Mouse (Mus musculus) macrophage (primary cell): ENCODE results near the gene Gramd2. TPM values are rescaled to one million over a fixed set of nuclear protein-coding genes. Genes with fewer than 3 reads are reported as not detected.

Experiments used
- H3K27ac ChIP-seq: fragments of 350-480 bp; formaldehyde crosslinking; 2 replicates; pipeline ENCODE4 v1.9.0; 2021
- H3K36me3 ChIP-seq: fragments of 350-480 bp; formaldehyde crosslinking; 2 replicates; pipeline ENCODE4 v1.9.0; 2021; ENCODE audit errors: inconsistent target
- H3K4me3 ChIP-seq: fragments of 350-480 bp; formaldehyde crosslinking; 2 replicates; pipeline ENCODE4 v1.9.0; 2021; ENCODE audit errors: inconsistent target
- H3K79me2 ChIP-seq: fragments of 350-480 bp; formaldehyde crosslinking; 2 replicates; pipeline ENCODE4 v1.9.0; 2021; ENCODE audit errors: inconsistent target
- WGBS: methylation state at CpG from one replicate; pipeline ENCODE4 v1.1.7; 2026; ENCODE audit warnings: inconsistent platforms; ENCODE audit not compliant: missing documents; 5-methylcytosine and 5-hydroxymethylcytosine counted together
- polyA plus RNA-seq: library from polyadenylated mRNA; stranded (reverse); fragments of 250-400 nt; gene quantifications from 3 replicates; pipeline ENCODE4 v1.2.4, GENCODE M21; 2018; ENCODE audit warnings: inconsistent platforms
- total RNA-seq, 78 experiments: library from RNA; depleted of rRNA; stranded (reverse); fragments of 250-400 nt; gene quantifications; 1 replicate in 9 of 78; 2 replicates in 24 of 78; 3 replicates in 43 of 78; 4 replicates in 2 of 78; pipeline ENCODE4 v1.2.4; 2018; ENCODE audit warnings: inconsistent platforms in 56 of 78

The Gramd2 gene
- total RNA-seq (2018; cell fraction: chromatin; rRNA removed), result not detected
- under 1 TPM in 1 of 26 experiments, not detected in 25; 0.19 TPM for total RNA-seq (2018; cell fraction: cytosol; rRNA removed)
- total RNA-seq (2018; cell fraction: nucleus; rRNA removed), result not detected
- polyA plus RNA-seq, result 0.20 TPM in 1 of 3 replicates, not detected in the others

DNA sequence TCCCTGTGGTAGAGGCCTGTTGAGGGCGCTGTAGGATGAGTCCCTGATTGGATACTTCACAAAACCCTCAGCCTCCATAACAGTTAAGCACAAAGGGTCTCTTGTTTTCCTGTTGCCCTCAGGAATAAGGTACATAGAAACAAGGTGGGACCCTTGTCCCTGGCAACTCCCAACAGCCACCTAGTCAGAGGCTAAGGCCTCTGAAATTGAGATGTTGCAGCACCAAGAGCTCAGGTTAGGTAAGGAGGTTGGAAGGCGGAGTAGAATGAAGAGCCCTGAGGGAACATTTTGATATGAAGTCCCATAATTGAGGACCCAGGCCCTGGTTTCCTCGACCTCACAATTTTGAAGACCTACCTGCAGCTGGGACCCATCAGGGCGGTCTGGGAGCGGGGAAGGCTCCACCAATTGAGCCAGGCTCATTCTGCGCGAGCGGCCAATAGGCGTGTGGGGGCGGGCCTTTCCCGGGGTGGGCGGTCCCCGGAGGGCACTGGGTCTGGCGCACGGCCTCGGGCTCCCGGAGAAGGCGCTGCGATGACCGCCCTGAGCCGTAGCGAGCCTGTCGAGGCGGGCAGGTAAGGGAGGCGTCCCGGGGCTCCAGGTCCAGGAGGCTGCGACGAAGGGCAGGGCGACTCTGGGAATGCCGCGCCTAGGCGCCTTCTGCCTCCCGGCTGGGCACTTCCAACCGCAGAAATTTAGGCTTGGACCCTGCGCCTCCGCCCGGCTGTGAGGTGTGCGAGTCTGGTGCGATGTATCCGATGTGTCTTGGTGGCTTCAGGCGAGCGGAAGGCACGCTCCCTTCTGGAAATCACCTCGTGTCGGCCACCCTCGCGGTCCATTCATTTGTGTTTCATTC lies at the start of gene Gramd2:
Gene Gramd2, plus strand, starts transcription at position 467 of the 856 bp plus-strand sequence.
- H3K27ac ChIP-seq, result no peak within 1 kb of the TSS
- no peak within 1 kb of the TSS for H3K4me3 ChIP-seq
- H3K79me2 ChIP-seq, result no peaks in the 10 kb centered on the region
- WGBS, result 11% methylated on average over 47 of the region's 47 CpGs
- peaks cover 31% of the 10 kb centered on the region for H3K36me3 ChIP-seq

GRCm38 (mm10) chr9:59638372-59638771 lies 41.6 kb upstream of the Gramd2 start:
- 82% methylated on average over 1 of the region's 1 CpGs for WGBS

GRCm38 (mm10) chr9:59639936-59640335 lies 40.0 kb upstream of the Gramd2 start:
- no peak overlapping the region for H3K4me3 ChIP-seq

More at GRCm38 (mm10) chr9:59638372-59638771, 41.6 kb upstream of the Gramd2 start:
- H3K79me2 ChIP-seq, result no peaks in the 10 kb centered on the region
- H3K4me3 ChIP-seq, result no peak overlapping the region
- no peak overlapping the region for H3K27ac ChIP-seq
- peaks cover 41% of the 10 kb centered on the region for H3K36me3 ChIP-seq

DNA sequence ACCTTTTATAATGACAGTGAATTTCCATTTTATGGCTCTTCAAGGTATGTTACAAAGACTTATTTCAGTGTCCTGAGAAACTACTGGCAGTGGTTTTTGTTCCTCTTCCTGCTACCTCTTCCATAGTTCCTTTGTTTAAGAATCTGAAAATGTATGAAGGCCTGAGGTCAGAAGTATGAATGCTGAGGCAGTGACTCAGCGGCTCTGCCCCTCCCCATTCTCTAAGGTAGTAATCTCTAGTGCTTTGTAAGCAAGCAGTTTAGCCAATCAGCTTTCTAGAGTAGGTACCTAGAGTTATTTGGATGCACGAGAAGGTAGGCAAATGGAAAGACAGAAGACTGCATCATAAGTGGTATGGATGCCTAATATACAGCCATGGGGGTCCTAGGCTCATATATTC lies 38.6 kb upstream of the Gramd2 start:
- Histone ChIP-seq H3K4me3 (no peak overlapping the region), H3K27ac (no peak overlapping the region), H3K79me2 (no peaks in the 10 kb centered on the region), H3K36me3 (peaks cover 14% of the 10 kb centered on the region)
- 65% methylated on average over 2 of the region's 2 CpGs for WGBS

More at GRCm38 (mm10) chr9:59639936-59640335, 40.0 kb upstream of the Gramd2 start:
- WGBS, result 93% methylated on average over 4 of the region's 4 CpGs
- H3K79me2 ChIP-seq, result no peaks in the 10 kb centered on the region
- no peak overlapping the region for H3K27ac ChIP-seq
- peaks cover 27% of the 10 kb centered on the region for H3K36me3 ChIP-seq

DNA sequence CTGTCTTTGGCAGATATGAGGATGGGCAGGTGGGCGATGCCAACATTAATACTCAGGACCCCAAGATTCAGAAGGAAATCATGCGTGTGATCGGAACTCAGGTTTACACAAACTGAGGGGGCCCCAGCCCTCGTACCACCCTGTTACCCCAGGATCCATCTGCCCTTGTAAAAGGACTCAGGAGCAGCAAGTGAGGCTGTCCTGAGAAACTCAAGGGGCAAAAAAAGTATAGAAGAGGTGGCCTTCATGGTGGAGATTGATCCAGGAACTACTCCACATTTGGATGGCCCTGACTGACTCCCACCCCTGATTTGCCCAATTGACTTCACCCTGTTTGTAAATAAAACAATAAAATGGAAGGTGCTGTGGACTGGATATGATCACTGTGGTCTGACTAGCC lies 30.0 kb upstream of the Gramd2 start:
- peaks cover 11% of the 10 kb centered on the region; the same call in 1 of the 2 replicates for H3K36me3 ChIP-seq
- no peak overlapping the region for H3K4me3 ChIP-seq
- H3K79me2 ChIP-seq, result peaks cover 7% of the 10 kb centered on the region
- H3K27ac ChIP-seq, result no peak overlapping the region
- 96% methylated on average over 4 of the region's 4 CpGs for WGBS

DNA sequence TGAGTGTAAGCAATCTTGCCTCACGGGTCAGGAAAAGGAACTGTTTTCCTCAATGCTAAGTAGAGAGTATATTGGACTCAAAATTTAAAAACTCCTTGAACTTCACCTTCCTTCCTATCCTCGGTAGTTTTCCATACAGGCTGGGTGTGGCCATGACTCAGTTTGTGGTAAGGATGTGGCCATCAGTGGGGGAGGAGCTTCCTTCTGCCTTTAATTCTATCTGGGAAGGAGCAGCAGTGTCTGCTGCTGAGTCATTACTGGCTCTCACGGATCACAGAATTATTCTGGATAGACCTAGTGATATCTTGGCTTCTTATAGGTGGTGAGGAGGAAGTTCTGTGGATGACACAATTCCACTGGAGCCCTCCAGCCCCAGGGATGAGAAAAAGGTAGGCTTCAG lies 26.6 kb upstream of the Gramd2 start:
- WGBS, result 0% methylated on average over 3 of the region's 3 CpGs
- peaks cover 35% of the 10 kb centered on the region for H3K79me2 ChIP-seq
- H3K4me3 ChIP-seq, result no peak overlapping the region
- peak overlapping the region; percentile 86 for H3K27ac ChIP-seq
- peaks cover 11% of the 10 kb centered on the region; the same call in 1 of the 2 replicates for H3K36me3 ChIP-seq

DNA sequence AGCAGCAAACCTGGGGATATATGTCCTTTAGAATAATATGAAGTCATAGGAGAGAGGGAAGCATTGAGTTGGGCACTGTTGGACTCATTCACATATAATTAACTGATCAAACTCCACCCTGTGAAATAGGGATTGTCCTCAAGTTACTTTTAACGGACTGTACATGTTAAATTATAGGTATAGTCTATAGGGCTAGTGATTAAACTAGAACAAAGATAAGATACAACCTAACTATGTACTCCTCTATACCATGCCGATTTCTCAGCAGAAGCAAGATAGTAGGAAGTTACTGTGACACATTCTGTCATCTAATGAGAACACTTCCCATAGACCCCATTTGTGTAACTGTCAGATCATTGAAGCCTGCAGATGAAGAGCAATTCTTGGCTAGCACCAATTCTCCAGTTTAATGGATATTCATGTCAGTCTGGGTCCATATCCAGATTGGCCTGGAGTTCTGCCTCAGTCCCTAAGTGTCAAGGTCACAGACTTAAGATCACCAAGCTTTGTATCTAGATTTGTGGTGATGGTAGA lies 25.4 kb upstream of the Gramd2 start:
- peak overlapping the region; percentile 52; the same call in 1 of the 2 replicates for H3K4me3 ChIP-seq
- H3K79me2 ChIP-seq, result peaks cover 44% of the 10 kb centered on the region
- H3K27ac ChIP-seq, result peak overlapping the region; percentile 86
- H3K36me3 ChIP-seq, result peaks cover 2% of the 10 kb centered on the region; the same call in 1 of the 2 replicates
- WGBS, result 52% methylated on average over 2 of the region's 2 CpGs

DNA sequence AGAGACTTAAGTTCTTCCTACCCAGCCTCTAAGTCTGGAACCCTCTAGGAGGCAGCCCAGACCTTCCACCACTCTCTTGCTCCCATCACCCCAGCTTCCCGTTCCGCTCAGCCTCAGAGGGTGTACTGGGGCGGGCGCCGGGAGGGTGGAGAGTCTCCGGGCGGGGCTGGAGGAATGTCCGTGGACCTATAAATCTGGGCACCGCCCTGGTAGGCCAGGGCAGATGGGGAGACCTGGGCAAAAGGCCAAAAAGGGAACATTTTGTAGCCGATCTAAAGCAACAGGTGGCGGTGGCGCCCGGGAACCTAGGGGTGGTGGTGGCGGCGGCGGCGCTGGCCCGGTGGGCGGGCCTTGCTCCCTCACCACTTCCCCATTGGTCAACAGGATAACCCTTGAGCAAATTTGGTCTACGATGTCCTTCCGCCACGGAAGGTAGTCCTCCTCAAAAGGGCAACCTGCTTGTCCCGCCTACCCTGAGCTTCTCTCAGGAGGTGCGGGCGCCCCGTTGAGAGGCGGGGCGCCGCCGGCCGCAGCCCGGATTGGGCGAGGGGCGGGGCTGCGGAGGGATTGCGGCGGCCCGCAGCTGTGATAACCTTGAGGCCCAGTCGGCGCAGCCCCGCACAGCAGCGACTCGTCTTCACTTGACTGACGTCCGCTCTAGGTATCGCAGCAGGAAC lies 23.8 kb upstream of the Gramd2 start, which contains the start of gene Pkm:
Gene Pkm, plus strand, starts transcription at position 411 of the 677 bp plus-strand sequence.
- peak within 1 kb of the TSS; percentile 97 for H3K27ac ChIP-seq

DNA sequence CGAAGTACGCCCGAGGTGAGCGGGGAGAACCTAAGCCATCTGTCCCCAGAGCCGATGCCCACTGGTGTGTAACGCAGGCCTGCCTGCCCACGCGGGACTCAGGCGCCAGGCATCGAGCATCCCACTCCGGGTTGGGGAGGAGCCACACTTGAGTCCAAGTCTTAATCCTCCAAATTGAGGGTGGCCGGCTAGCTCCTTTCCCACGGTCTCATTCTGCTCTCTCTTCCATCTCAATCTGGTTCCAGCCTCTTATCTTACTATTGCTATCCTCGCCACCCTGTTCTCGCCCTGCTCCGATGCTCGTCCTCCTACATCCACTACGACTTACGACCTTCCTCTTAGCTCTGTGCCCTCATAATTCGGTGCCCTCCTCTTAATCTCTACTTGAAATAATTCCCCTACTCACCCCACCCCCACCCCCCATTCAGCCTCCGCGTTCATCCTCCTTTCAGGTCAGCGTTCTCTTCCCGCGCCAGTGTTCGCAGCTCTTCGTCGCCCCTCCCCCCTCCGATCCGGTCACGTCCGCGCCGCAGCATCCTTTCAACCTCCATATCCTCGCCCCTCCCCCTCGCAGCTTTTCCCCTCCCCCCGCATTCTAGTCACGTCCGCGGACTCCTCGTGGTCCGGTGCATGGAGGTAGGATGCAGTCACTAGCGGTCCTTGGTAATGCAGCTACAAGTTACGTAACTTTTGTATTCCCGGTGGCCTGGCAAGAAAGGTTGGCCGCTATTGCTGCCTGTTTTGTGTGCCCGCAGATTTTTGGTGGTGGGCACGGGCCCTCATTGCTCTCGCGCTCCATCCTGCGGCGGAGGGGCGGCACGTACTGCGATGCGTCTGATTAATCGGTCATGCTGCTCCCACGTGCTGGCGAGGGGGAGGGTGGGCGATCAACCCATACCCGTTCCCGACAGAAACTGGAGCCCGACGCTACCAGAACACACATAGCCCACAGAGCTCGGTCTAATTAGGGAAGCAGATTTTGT lies 23.0 kb upstream of the Gramd2 start:
- Histone ChIP-seq H3K27ac (peak overlapping the region; percentile 97), H3K36me3 (no peaks in the 10 kb centered on the region), H3K4me3 (peak overlapping the region; percentile 95), H3K79me2 (peaks cover 68% of the 10 kb centered on the region)
- WGBS, result 1% methylated on average over 56 of the region's 65 CpGs

More for the DNA sequence above, 23.8 kb upstream of the Gramd2 start, which contains the start of gene Pkm:
- WGBS, result 1% methylated on average over 46 of the region's 46 CpGs
- Histone ChIP-seq H3K79me2 (peaks cover 60% of the 10 kb centered on the region), H3K4me3 (peak within 1 kb of the TSS; percentile 95), H3K36me3 (no peaks in the 10 kb centered on the region)

DNA sequence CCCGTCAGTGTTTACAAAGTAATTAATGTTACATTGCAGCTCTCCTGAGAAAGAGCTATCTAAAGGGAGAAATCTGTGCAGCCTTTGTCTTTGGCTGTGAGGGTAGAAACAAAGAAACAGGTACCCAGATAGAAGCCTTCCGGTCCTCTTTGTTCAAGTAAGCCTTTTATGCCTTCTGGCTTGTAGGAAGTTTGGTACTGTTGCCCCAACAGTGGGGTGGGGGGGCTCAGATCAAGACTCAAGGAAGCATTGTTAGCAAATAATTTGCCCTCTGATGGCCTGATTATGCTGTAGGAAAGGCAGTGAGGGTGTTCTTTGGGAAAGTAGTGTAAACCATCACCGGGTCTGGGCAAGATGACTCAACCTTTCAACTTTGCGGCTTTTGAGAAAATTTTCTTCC lies 21.8 kb upstream of the Gramd2 start:
- Histone ChIP-seq H3K79me2 (peaks cover 81% of the 10 kb centered on the region), H3K36me3 (no peaks in the 10 kb centered on the region; the same call in 1 of the 2 replicates), H3K4me3 (peak overlapping the region; percentile 95), H3K27ac (peak overlapping the region; percentile 97)
- 11% methylated on average over 4 of the region's 4 CpGs for WGBS

DNA sequence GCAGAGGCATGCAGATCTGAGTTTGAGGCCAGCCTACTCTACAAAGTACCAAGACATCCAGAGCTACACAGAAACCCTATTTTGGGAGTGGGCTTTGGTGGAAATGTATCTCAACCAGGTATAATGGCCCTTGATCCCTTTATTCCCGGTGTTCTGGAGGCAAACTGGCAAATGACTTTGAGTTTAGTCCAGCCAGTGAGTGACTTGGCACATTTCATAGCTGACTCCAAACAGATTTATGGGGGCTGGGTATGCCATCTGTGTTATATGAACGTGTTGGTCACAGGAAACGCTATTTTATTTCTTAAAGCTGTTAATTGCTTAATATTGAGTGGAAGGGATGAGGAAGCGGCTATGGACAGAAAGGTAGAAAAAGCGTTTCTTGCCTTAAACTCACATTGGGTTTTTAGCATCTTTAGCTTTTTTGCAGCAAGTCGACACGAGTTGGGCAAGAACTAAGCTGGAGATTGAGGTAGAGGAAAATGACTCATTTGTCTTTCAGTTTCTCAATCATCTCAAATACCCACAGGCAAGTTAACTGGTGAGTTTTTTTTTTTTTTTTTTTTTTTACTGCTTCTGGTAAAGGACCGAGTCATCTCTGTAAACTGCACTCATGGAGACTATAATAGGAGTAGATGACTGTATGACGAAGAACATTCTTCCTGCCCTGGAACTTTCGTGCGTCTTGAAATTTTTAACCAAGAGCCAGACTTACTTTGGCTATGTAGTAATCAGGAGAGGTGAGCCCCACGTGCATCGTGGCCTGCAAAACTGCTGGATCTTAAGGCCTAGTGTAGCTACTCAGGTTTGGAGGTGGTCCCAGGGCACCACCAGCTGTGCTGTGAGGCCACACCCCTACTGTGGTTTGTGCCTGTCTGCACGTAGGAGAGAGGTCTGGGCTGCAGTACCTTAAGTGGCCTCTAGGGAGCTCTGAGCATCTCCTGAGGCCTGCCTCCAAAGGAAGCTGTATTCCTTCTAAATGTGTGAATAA lies 20.6 kb upstream of the Gramd2 start:
- H3K36me3 ChIP-seq, result no peaks in the 10 kb centered on the region; the same call in 1 of the 2 replicates
- peak overlapping the region; percentile 95 for H3K4me3 ChIP-seq
- peak overlapping the region; percentile 97 for H3K27ac ChIP-seq
- peaks cover 91% of the 10 kb centered on the region for H3K79me2 ChIP-seq
- 3% methylated on average over 14 of the region's 14 CpGs for WGBS

- Histone ChIP-seq H3K79me2 (peaks cover 91% of the 10 kb centered on the region), H3K36me3 (peaks cover 10% of the 10 kb centered on the region; the same call in 1 of the 2 replicates), H3K4me3 (peak overlapping the region; percentile 95), H3K27ac (peak overlapping the region; percentile 97)
- WGBS, result 2% methylated on average over 10 of the region's 10 CpGs
Observed at GRCm38 (mm10) chr9:59660421-59660820, 19.5 kb upstream of the Gramd2 start.
